Mouse (Mus musculus): Measurements from ENCODE around the gene Sema4b. TPM values are rescaled to one million over a fixed set of nuclear protein-coding genes. Genes with fewer than 3 reads are reported as not detected.

Sema4b gene
- total RNA-seq, 1 experiment = 50.1 TPM

DNA sequence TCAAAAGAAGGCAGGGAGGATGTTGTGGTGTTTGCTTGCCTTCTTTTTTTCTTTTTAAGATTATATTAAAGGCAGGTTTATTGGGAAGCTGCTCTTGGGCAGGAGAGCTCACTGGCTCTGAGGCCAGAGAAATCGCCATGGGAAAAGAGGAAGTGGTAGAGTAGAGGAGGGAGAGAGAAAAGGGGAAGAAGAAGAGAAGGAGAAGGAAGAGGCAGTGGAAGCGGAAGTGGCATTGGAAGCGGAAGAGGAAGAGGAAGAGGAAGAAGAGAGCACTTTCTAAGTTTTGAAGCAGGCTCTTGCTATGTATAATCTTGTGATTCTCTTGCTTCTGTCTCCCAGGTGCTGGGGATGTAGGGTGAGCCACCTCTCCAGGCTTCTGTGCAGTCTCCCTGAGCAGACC is 32.0 kb upstream of the Sema4b start:
- no peaks in the 10 kb centered on the region for H3K9me3 ChIP-seq (ENCODE audit: control insufficient read depth, insufficient read depth, low read depth, low read length)
- no peak for DNase-seq (ENCODE audit: low read depth, low spot score)
- in situ Hi-C loops (cut with MboI; ENCODE audit: low sequenced_read_pairs in 2 of 2, unreplicated experiment in 2 of 2) = no loop called here

DNA sequence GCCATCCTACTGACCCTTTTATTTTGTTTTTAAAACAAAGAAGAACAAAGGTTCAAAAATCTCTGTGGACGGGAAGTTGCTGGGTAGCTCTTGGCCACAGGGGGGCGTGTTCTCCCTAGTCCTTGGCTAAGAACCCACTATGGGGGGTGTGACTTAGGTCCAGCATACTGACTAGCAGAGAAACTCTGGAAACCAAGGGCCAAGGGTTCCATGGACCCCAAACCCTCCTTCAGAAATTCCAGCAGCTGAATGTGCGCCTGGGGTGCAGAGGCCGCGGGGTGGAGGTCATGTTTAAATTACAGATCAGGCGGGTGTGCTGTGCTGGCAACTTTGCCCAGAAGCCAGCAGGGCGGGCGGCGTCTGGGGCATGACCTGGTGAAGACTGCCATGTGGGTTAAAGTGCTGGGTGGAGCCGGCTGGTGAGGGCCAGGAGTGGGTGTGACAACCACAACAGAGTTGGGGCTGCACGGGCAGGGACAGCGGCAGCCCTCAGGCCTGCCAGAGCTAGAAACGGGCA is 29.9 kb upstream of the Sema4b start:
- H3K36me3 ChIP-seq (ENCODE audit: control insufficient read depth, insufficient read depth, low read length, poor library complexity, severe bottlenecking) = no peaks in the 10 kb centered on the region
- peaks cover 0 to 12% of the 10 kb centered on the region in 2 experiments; a peak in 2 of 4 replicates for H3K4me1 ChIP-seq (ENCODE audit: control insufficient read depth in 2 of 2, insufficient read depth in 2 of 2, low read length in 2 of 2, poor library complexity in 1 of 2)
- no peak overlapping the region for H3K27ac ChIP-seq (ENCODE audit: insufficient read depth, low read depth, low read length, poor library complexity, severe bottlenecking)
- in situ Hi-C loops (cut with MboI; ENCODE audit: low sequenced_read_pairs in 2 of 2, unreplicated experiment in 2 of 2) = no loop called here
- no peak for TF ChIP-seq ZNF384 (IDR thresholded peaks at IDR 0.05; ENCODE audit: low read depth, low read length)
- no peak for TF ChIP-seq HCFC1 (IDR thresholded peaks at IDR 0.05; ENCODE audit: borderline replicate concordance, insufficient read depth, low read length)
- no peak for TF ChIP-seq MAFK (IDR thresholded peaks at IDR 0.05; ENCODE audit: insufficient read depth, low read depth, low read length)
- TF ChIP-seq ZC3H11A (IDR thresholded peaks at IDR 0.05; ENCODE audit: borderline replicate concordance, low read depth, low read length) = peak; percentile 82
- TF ChIP-seq CHD2 (IDR thresholded peaks at IDR 0.05; ENCODE audit: low read depth, low read length) = no peak
- peak overlapping the region; percentile 39; the same call in 1 of the 2 replicates for H3K9ac ChIP-seq (ENCODE audit: insufficient read depth, low read depth, low read length, poor library complexity, severe bottlenecking)
- no peaks in the 10 kb centered on the region for H3K9me3 ChIP-seq (ENCODE audit: control insufficient read depth, insufficient read depth, low read depth, low read length)
- peak overlapping the region in 1 of 2 experiments; percentile 31; a peak in 1 of 4 replicates for H3K4me3 ChIP-seq (ENCODE audit: insufficient read depth in 1 of 2, low read depth in 1 of 2, low read length in 2 of 2, poor library complexity in 1 of 2, severe bottlenecking in 1 of 2)
- DNase-seq (ENCODE audit: low read depth, low spot score) = peak; percentile 69

More for the DNA sequence above, 32.0 kb upstream of the Sema4b start:
- Histone ChIP-seq H3K4me3 (ENCODE audit: insufficient read depth in 1 of 2, low read depth in 1 of 2, low read length in 2 of 2, poor library complexity in 1 of 2, severe bottlenecking in 1 of 2) (no peak overlapping the region), H3K4me1 (ENCODE audit: control insufficient read depth in 2 of 2, insufficient read depth in 2 of 2, low read length in 2 of 2, poor library complexity in 1 of 2) (peaks cover 0 to 9% of the 10 kb centered on the region in 2 experiments; a peak in 2 of 4 replicates), H3K9ac (ENCODE audit: insufficient read depth, low read depth, low read length, poor library complexity, severe bottlenecking) (no peak overlapping the region), H3K27ac (ENCODE audit: insufficient read depth, low read depth, low read length, poor library complexity, severe bottlenecking) (no peak overlapping the region), H3K36me3 (ENCODE audit: control insufficient read depth, insufficient read depth, low read length, poor library complexity, severe bottlenecking) (no peaks in the 10 kb centered on the region)
- no peak for TF ChIP-seq ZC3H11A (IDR thresholded peaks at IDR 0.05; ENCODE audit: borderline replicate concordance, low read depth, low read length)
- no peak for TF ChIP-seq CHD2 (IDR thresholded peaks at IDR 0.05; ENCODE audit: low read depth, low read length)
- no peak for TF ChIP-seq HCFC1 (IDR thresholded peaks at IDR 0.05; ENCODE audit: borderline replicate concordance, insufficient read depth, low read length)
- TF ChIP-seq MAFK (IDR thresholded peaks at IDR 0.05; ENCODE audit: insufficient read depth, low read depth, low read length) = no peak
- no peak for TF ChIP-seq ZNF384 (IDR thresholded peaks at IDR 0.05; ENCODE audit: low read depth, low read length)

DNA sequence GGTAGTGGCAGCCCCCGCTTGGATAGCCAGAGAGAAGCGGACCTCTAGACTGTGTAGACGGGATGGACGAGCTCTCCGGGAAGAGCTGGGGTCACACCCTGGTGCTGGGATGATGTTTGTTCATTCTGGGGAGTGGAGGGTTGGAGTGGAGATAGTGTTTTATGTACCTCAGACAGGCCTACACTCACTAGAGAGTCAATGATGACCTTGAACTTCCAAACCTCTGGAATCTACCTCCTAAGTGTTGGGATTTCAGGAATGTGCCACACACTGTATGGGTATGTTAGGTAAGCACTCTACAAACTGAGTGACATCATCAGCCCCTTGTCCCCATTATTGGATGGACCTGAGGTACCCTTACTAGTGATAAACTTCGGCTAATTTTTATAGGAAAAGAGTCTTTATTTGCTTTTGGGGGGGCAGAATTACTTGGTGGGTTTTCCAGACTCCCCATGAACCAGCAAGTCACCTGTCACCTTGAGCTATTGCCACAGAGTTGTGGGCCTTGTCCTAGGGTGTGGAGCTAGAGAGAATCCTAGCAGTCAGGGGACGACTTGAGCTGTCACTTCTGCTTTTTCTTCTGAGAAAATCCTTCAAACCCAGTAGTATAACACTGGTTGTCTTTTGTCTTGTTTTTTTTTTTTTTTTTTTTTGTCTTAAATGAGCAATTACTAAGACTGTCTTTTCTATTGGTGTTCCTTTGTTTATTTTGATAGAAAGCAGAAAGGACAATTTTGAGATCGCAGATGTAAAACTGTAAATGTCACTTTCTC is 28.0 kb upstream of the Sema4b start:
- Histone ChIP-seq H3K27ac (ENCODE audit: insufficient read depth, low read depth, low read length, poor library complexity, severe bottlenecking) (no peak overlapping the region), H3K4me1 (ENCODE audit: control insufficient read depth in 2 of 2, insufficient read depth in 2 of 2, low read length in 2 of 2, poor library complexity in 1 of 2) (peaks cover 0 to 9% of the 10 kb centered on the region in 2 experiments; a peak in 2 of 4 replicates), H3K9ac (ENCODE audit: insufficient read depth, low read depth, low read length, poor library complexity, severe bottlenecking) (no peak overlapping the region), H3K36me3 (ENCODE audit: control insufficient read depth, insufficient read depth, low read length, poor library complexity, severe bottlenecking) (no peaks in the 10 kb centered on the region), H3K4me3 (ENCODE audit: insufficient read depth in 1 of 2, low read depth in 1 of 2, low read length in 2 of 2, poor library complexity in 1 of 2, severe bottlenecking in 1 of 2) (no peak overlapping the region), H3K9me3 (ENCODE audit: control insufficient read depth, insufficient read depth, low read depth, low read length) (no peaks in the 10 kb centered on the region)
- in situ Hi-C loops (cut with MboI; ENCODE audit: low sequenced_read_pairs in 2 of 2, unreplicated experiment in 2 of 2) = no loop called here
- no peak for DNase-seq (ENCODE audit: low read depth, low spot score)
- TF ChIP-seq HCFC1 (IDR thresholded peaks at IDR 0.05; ENCODE audit: borderline replicate concordance, insufficient read depth, low read length) (no peak), MAFK (IDR thresholded peaks at IDR 0.05; ENCODE audit: insufficient read depth, low read depth, low read length) (no peak), ZC3H11A (IDR thresholded peaks at IDR 0.05; ENCODE audit: borderline replicate concordance, low read depth, low read length) (no peak), ZNF384 (IDR thresholded peaks at IDR 0.05; ENCODE audit: low read depth, low read length) (no peak), CHD2 (IDR thresholded peaks at IDR 0.05; ENCODE audit: low read depth, low read length) (no peak)

DNA sequence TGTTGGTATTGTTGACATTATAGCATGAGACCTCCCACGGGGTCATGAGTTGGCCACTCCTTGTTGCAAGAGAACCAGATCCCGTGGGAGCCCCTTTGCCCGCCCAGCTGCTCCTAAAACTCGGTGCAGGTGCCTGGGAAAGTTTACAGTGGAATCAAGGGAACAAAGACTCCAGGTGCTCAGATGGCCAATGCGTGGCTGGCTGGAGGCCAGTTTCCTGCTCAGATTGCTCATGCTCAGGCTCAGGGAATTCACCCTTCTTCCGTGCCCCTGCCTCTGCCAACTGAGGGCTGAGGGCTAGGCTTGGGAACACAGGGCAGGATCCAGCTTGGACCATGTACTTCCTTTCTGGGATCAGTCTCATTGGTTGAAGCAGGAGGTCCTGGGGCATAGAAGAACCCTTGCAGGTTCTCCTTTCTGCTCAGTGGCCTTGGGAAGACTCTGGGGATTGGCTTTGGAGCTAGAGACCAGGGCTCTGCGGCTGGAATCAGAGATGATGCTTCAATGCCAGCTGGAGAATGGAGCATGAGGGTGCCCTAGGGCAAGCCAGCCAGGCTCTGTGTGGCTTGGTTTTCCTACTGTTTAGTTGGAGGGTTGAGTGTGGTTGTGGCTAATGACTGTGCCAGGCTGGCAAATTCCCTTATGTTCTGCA is 26.2 kb upstream of the Sema4b start:
- in situ Hi-C loops (cut with MboI; ENCODE audit: low sequenced_read_pairs in 2 of 2, unreplicated experiment in 2 of 2) = no loop called here
- Histone ChIP-seq H3K36me3 (ENCODE audit: control insufficient read depth, insufficient read depth, low read length, poor library complexity, severe bottlenecking) (no peaks in the 10 kb centered on the region), H3K4me1 (ENCODE audit: control insufficient read depth in 2 of 2, insufficient read depth in 2 of 2, low read length in 2 of 2, poor library complexity in 1 of 2) (peaks cover 0 to 9% of the 10 kb centered on the region in 2 experiments; a peak in 2 of 4 replicates), H3K9ac (ENCODE audit: insufficient read depth, low read depth, low read length, poor library complexity, severe bottlenecking) (no peak overlapping the region; the same call in 1 of the 2 replicates), H3K9me3 (ENCODE audit: control insufficient read depth, insufficient read depth, low read depth, low read length) (no peaks in the 10 kb centered on the region), H3K27ac (ENCODE audit: insufficient read depth, low read depth, low read length, poor library complexity, severe bottlenecking) (no peak overlapping the region), H3K4me3 (ENCODE audit: insufficient read depth in 1 of 2, low read depth in 1 of 2, low read length in 2 of 2, poor library complexity in 1 of 2, severe bottlenecking in 1 of 2) (no peak overlapping the region)
- TF ChIP-seq ZC3H11A (IDR thresholded peaks at IDR 0.05; ENCODE audit: borderline replicate concordance, low read depth, low read length) (no peak), CHD2 (IDR thresholded peaks at IDR 0.05; ENCODE audit: low read depth, low read length) (no peak), MAFK (IDR thresholded peaks at IDR 0.05; ENCODE audit: insufficient read depth, low read depth, low read length) (no peak), ZNF384 (IDR thresholded peaks at IDR 0.05; ENCODE audit: low read depth, low read length) (no peak), HCFC1 (IDR thresholded peaks at IDR 0.05; ENCODE audit: borderline replicate concordance, insufficient read depth, low read length) (no peak)
- no peak for DNase-seq (ENCODE audit: low read depth, low spot score)
